Mouse (Mus musculus) hindbrain, embryonic 16.5 days (tissue): ENCODE results near the gene Nudcd2. TPM values are rescaled to one million over a fixed set of nuclear protein-coding genes. Genes with fewer than 3 reads are reported as not detected.
"Not testable (repeated sequence)": the region's sequence is repeated elsewhere in the genome, so short reads cannot be mapped to it uniquely, and the experiment has no call there.

Experiments
- ATAC-seq: fragments of 200-750 bp; cut with Nextera tagmentation; 2 replicates; pipeline ENCODE4 v1.8.0; 2017; ENCODE audit warnings: moderate TSS enrichment, moderate library complexity
- H3K27ac ChIP-seq: fragments of 300-500 bp; sonication (generic); 2 replicates; pipeline ENCODE4 v1.5.1; 2014; ENCODE audit warnings: low read depth, mild to moderate bottlenecking, control low read depth, low read length, moderate library complexity
- H3K27me3 ChIP-seq: fragments of 300-500 bp; sonication (generic); replicated peaks from 2 replicates; pipeline ENCODE4 v1.6.1; 2014; ENCODE audit warnings: low read length; ENCODE audit not compliant: control insufficient read depth, insufficient read depth
- H3K36me3 ChIP-seq: fragments of 300-500 bp; sonication (generic); 2 replicates; pipeline ENCODE4 v1.6.1; 2014; ENCODE audit warnings: mild to moderate bottlenecking, low read length, moderate library complexity, mixed read lengths; ENCODE audit not compliant: control insufficient read depth, insufficient read depth
- H3K4me1 ChIP-seq: fragments of 300-500 bp; sonication (generic); 2 replicates; pipeline ENCODE4 v1.6.1; 2014; ENCODE audit warnings: low read depth, low read length; ENCODE audit not compliant: control insufficient read depth, insufficient read depth
- H3K4me2 ChIP-seq: fragments of 300-500 bp; sonication (generic); 2 replicates; pipeline ENCODE4 v1.6.1; 2014; ENCODE audit warnings: mild to moderate bottlenecking, low read length, control low read depth, moderate library complexity
- H3K4me3 ChIP-seq: fragments of 300-500 bp; sonication (generic); 2 replicates; pipeline ENCODE4 v1.5.1; 2014; ENCODE audit warnings: mild to moderate bottlenecking, low read length, control low read depth, moderate library complexity
- H3K9ac ChIP-seq: fragments of 300-500 bp; sonication (generic); 2 replicates; pipeline ENCODE4 v1.6.1; 2014; ENCODE audit warnings: low read depth, mild to moderate bottlenecking, control low read depth, low read length, moderate library complexity
- H3K9me3 ChIP-seq: fragments of 300-500 bp; sonication (generic); 2 replicates; pipeline ENCODE4 v1.6.1; 2014; ENCODE audit warnings: mild to moderate bottlenecking, low read length, moderate library complexity; ENCODE audit not compliant: control insufficient read depth
- WGBS: fragments of 180-500 bp; shearing (Covaris S2); extraction: QIAGEN DNeasy Blood & Tissue Kit; methylation state at CpG from one replicate; pipeline ENCODE4 v1.1.7; 2014; 5-methylcytosine and 5-hydroxymethylcytosine counted together
- polyA plus RNA-seq: library from polyadenylated mRNA; unstranded; fragments of >200 nt; fragmentation: Nextera tagmentation; extraction: Ambion mirVana; gene quantifications from 2 replicates; pipeline ENCODE4 v1.2.1, GENCODE M21; 2015

Gene Nudcd2
- 57.7 and 61.1 TPM in 2 replicates for polyA plus RNA-seq

DNA sequence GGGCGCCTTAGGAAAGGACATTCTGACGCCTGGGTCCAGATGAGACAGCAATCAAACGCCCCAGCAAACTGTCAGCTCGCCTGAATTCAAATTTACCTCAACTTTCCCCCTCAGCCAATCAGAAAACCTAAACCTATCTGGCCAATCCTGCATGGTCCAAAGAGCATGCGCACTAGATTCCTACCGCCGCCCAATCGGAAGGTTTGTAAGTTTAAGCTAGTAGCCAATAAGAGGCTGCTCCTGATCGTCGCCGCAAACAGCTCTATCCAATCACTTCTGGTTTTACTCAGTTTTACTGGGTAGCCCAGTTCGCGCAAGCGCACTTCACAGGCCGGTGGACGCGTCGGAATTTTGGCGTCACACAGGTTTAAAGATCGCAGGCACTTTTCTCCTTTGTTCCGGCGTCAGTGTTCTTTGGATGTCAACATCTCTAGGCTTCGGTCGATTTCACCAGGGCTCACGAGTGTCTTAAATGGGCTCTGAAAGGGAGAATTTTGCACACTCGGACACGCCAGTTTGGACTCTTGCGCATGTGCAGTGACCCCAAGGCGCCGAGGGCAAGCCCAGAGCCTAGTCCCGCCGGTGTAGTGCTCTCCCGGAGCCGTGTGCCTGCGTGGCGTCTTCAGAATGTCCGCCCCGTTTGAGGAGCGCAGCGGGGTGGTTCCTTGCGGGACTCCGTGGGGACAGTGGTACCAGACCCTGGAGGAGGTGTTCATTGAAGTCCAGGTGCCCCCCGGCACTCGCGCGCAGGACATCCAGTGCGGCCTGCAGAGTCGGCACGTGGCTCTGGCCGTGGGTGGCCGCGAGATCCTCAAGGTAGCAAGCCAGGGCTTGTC is at the start of gene Nudcd2, which contains the start of gene Hmmr:
Gene Nudcd2, plus strand, starts transcription at position 329 of the 836 bp plus-strand sequence.
Gene Hmmr, minus strand, starts transcription at position 84 of the 836 bp plus-strand sequence.
- H3K9me3 ChIP-seq: no peaks in the 10 kb centered on the region
- peak within 1 kb of the TSS; percentile 94 for H3K4me2 ChIP-seq
- no peaks in the 10 kb centered on the region for H3K27me3 ChIP-seq
- ATAC-seq: peak; percentile 100
- H3K4me3 ChIP-seq: peak within 1 kb of the TSS; percentile 95
- under 1% methylated on average over 52 of the region's 52 CpGs for WGBS
- peak within 1 kb of the TSS; percentile 92 for H3K9ac ChIP-seq
- peaks cover 14% of the 10 kb centered on the region for H3K36me3 ChIP-seq
- H3K4me1 ChIP-seq: peaks cover 16% of the 10 kb centered on the region
- H3K27ac ChIP-seq: peak within 1 kb of the TSS; percentile 73

DNA sequence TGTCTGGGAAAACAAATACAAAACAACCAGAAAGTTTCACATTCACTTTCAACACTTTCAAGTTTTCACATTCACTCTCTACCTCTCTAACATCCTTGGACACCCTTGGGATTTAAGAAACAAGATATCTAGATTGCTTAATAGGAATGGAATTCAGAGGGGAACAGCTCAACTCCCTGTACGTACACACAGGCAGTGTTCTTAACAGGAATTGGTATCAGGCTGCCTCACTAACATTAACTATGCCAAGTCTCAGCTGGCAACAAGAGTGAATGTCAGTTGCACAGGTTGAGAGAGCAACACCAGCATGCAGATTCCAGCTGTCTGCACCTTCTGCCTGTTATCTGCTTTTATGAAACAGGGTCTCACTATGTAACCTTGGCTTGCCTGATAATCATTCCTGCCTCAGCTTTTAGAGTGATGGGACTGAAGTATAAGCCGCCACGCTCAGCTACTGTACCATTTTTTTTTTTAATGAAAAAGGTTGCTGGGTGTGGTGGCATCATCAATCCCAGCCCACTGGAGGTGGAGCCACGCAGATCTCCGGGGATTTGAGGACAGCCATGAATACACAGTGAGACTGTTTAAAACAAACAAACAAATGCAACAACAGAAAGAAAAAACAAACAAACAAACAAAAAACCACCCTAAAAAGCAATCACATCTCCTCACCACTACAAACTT is 42.9 kb upstream of the Nudcd2 start:
- no peak overlapping the region for H3K9ac ChIP-seq
- H3K27ac ChIP-seq: no peak overlapping the region
- H3K27me3 ChIP-seq: no peaks in the 10 kb centered on the region
- no peak overlapping the region for H3K4me3 ChIP-seq
- 66% methylated on average over 5 of the region's 5 CpGs for WGBS
- H3K9me3 ChIP-seq: no peaks in the 10 kb centered on the region
- H3K4me1 ChIP-seq: peaks cover 32% of the 10 kb centered on the region
- H3K36me3 ChIP-seq: peaks cover 5% of the 10 kb centered on the region; the same call in 1 of the 2 replicates
- ATAC-seq: no peak
- H3K4me2 ChIP-seq: no peak overlapping the region; the same call in 1 of the 2 replicates

GRCm38 (mm10) chr11:40692101-40692509 is 41.4 kb upstream of the Nudcd2 start:
- H3K4me3 ChIP-seq: peak overlapping the region; percentile 83
- peaks cover 32% of the 10 kb centered on the region for H3K4me1 ChIP-seq
- H3K27me3 ChIP-seq: no peaks in the 10 kb centered on the region
- ATAC-seq: peak; percentile 84
- WGBS: 0% methylated on average over 23 of the region's 28 CpGs
- H3K9me3 ChIP-seq: no peaks in the 10 kb centered on the region
- H3K4me2 ChIP-seq: peak overlapping the region; percentile 97
- peak overlapping the region; percentile 78 for H3K9ac ChIP-seq
- peak overlapping the region; percentile 78 for H3K27ac ChIP-seq
- H3K36me3 ChIP-seq: 0 out of 2 replicates have a peak, but pooled peaks cover 2% of the 10 kb centered on the region

DNA sequence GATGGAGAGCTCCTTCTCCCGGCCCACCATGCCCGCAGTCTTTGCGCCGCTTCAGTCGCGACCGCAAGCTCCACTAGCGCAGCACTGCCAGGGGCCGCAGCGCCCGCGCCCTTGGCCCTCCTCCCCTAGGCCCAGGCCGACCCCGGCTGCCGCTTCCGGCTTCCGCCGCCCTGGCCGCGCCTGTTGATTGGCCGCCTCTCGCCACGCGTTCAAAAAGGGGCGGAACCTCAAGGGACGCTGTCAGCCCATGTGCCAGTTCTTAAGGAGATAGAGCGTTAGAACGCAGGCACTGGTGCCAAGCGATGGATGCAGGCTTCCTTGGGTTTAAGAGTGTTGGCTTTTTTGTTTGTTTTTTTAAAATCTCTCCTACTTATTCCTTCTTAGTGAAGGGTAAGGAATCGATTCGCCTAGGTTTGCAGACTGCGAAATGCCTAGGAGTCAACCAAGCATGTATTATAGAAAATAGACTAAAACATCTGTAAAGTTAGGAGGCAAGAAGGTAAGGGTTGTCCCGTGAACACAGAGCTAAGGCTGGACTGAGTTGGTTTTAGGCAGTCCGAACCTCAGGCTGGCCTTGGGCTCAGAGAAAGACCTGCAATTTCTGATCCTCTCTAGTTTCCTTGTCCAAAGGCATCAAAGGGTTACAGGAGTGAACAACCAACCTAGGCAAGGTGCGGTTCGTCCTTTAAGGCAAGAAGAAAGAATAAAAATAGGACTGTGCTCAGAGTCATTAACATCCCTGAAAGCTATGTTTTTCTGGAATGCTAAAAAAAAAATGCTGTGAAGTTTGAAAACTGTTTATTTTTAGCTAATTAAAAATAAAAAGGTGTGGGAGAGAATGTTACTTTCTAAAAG is 40.7 kb upstream of the Nudcd2 start:
- Histone ChIP-seq H3K36me3 (no peaks in the 10 kb centered on the region), H3K4me1 (peaks cover 32% of the 10 kb centered on the region), H3K27ac (peak overlapping the region; percentile 78), H3K27me3 (no peaks in the 10 kb centered on the region), H3K4me3 (peak overlapping the region; percentile 83), H3K9me3 (no peaks in the 10 kb centered on the region), H3K4me2 (peak overlapping the region; percentile 97), H3K9ac (peak overlapping the region; percentile 78)
- ATAC-seq: peak; percentile 99
- WGBS: under 1% methylated on average over 32 of the region's 36 CpGs

DNA sequence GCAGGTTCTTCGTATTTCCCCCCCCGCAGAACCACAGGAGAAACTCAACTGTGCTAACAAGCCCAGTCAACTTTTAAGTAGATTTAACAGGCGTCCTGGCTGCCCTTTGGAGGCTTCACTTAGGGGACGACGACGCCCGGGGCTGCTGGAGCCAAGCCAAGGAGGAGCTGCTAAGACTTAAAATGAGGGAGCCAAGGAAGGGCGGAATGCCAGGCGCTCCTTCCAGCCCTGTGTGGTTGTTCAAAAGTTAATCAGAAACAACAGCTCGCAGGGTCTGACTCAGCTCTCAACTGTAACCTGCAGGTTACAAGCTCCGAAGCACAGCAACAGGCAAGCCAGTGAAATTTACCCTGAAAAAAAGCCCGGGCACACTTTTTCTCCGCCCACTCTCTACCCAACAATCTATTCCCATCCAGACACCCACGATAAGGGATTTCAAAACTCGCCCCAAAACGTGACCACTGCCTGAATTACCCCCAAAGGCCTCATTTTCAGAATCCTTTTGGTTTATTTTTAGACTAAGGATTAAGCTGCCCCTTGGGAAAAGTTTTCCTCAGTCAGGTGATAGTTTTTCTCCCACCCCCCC is 40.0 kb upstream of the Nudcd2 start:
- no peak for ATAC-seq
- Histone ChIP-seq H3K36me3 (no peaks in the 10 kb centered on the region), H3K4me1 (peaks cover 32% of the 10 kb centered on the region), H3K27me3 (no peaks in the 10 kb centered on the region), H3K4me3 (peak overlapping the region; percentile 83), H3K27ac (peak overlapping the region; percentile 67), H3K4me2 (peak overlapping the region; percentile 97), H3K9me3 (no peaks in the 10 kb centered on the region), H3K9ac (peak overlapping the region; percentile 54)
- WGBS: under 1% methylated on average over 16 of the region's 16 CpGs

DNA sequence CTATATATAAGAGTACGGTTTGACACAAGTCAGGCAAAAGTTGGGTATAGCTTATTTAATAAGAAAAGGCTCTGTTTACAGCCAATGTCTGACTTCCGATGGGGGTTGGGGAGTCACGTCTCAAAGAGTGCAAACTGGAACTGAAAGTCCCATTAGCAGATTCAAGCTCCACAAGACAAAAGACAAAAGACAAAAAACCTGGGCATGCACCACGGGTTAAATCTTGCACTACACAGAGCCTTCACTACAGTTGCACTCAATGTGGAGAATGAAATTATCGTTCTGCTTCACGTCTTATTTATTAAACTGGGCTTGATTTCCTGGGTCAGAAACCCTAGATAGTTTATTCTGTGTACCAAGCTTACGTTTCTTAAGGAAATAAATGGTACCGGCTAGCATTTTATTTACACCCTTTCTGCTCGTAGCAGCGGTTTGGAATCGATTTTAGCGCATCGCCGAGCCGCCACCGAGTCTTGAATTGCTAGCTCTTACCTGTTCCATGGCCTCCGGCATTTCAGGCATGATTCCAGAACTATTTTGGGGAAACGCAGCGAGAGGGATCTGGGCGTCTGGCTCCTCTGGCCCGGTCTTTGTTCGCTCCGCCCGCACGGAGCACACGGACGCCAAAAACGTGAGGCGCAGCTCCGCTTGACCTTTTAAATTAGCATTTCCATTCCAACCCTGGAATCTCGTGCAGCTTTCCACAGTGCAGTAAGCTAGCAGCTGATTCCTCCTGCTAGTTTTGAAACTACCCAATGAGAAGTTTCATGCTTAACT is 39.0 kb upstream of the Nudcd2 start:
- H3K27ac ChIP-seq: peak overlapping the region; percentile 83
- no peaks in the 10 kb centered on the region for H3K36me3 ChIP-seq
- ATAC-seq: peak; percentile 55
- WGBS: under 1% methylated on average over 31 of the region's 31 CpGs
- no peaks in the 10 kb centered on the region for H3K27me3 ChIP-seq
- H3K4me1 ChIP-seq: peaks cover 30% of the 10 kb centered on the region
- peak overlapping the region; percentile 83 for H3K4me3 ChIP-seq
- no peaks in the 10 kb centered on the region for H3K9me3 ChIP-seq
- H3K4me2 ChIP-seq: peak overlapping the region; percentile 97
- peak overlapping the region; percentile 63 for H3K9ac ChIP-seq

DNA sequence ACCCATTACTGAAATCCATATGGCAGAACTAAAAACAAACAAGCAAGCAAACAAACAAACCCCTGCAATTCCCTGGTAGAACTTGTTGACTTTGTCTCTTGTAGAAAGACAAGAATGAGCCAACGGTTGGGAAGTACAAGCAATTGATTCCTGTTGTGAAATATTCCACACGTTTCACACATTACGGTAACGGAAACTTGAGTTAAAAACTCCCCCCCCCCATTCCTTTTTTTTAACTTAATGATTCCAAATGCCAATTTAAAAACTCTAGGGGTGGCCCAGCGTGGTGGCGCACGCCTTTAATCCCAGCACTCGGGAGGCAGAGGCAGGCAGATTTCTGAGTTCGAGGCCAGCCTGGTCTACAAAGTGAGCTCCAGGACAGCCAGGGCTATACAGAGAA is 38.4 kb upstream of the Nudcd2 start, which contains the start of gene Mat2b:
Gene Mat2b, minus strand, starts transcription at position 101 of the 400 bp plus-strand sequence.
- H3K9me3 ChIP-seq: no peaks in the 10 kb centered on the region
- peak within 1 kb of the TSS; percentile 97 for H3K4me2 ChIP-seq
- no peaks in the 10 kb centered on the region for H3K36me3 ChIP-seq
- H3K27ac ChIP-seq: peak within 1 kb of the TSS; percentile 83
- peak within 1 kb of the TSS; percentile 83 for H3K4me3 ChIP-seq
- whole genome bisulfite sequencing: 81% methylated on average over 9 of the region's 9 CpGs
- no peak for ATAC-seq
- peak within 1 kb of the TSS; percentile 63 for H3K9ac ChIP-seq
- peaks cover 24% of the 10 kb centered on the region for H3K4me1 ChIP-seq
- no peaks in the 10 kb centered on the region for H3K27me3 ChIP-seq

GRCm38 (mm10) chr11:40709899-40710298 is 23.6 kb upstream of the Nudcd2 start:
- not testable (repeated sequence) for H3K4me2 ChIP-seq, H3K4me1 ChIP-seq, H3K9ac ChIP-seq, H3K36me3 ChIP-seq, ATAC-seq, H3K4me3 ChIP-seq, H3K27ac ChIP-seq, H3K9me3 ChIP-seq, H3K27me3 ChIP-seq
- WGBS: 87% methylated on average over 6 of the region's 6 CpGs
